Mouse (Mus musculus) layer of hippocampus, postnatal 36 days (tissue): ENCODE data around the gene Hdac6. TPM values are rescaled to one million over a fixed set of nuclear protein-coding genes. Genes with fewer than 3 reads are reported as not detected.
"Not testable (repeated sequence)": the region's sequence is repeated elsewhere in the genome, so short reads cannot be mapped to it uniquely, and the experiment has no call there.

Experiments
- DNase-seq, 2 experiments: peaks; one replicate each; pipeline ENCODE4 v3.0.0; 2022
- total RNA-seq, 2 experiments: library from RNA; stranded (reverse); gene quantifications; 2 replicates each; pipeline ENCODE4 v1.2.3; 2021

Hdac6 gene
- total RNA-seq, 2 experiments from 2014 or later, result 50.6 to 50.8 TPM

DNA sequence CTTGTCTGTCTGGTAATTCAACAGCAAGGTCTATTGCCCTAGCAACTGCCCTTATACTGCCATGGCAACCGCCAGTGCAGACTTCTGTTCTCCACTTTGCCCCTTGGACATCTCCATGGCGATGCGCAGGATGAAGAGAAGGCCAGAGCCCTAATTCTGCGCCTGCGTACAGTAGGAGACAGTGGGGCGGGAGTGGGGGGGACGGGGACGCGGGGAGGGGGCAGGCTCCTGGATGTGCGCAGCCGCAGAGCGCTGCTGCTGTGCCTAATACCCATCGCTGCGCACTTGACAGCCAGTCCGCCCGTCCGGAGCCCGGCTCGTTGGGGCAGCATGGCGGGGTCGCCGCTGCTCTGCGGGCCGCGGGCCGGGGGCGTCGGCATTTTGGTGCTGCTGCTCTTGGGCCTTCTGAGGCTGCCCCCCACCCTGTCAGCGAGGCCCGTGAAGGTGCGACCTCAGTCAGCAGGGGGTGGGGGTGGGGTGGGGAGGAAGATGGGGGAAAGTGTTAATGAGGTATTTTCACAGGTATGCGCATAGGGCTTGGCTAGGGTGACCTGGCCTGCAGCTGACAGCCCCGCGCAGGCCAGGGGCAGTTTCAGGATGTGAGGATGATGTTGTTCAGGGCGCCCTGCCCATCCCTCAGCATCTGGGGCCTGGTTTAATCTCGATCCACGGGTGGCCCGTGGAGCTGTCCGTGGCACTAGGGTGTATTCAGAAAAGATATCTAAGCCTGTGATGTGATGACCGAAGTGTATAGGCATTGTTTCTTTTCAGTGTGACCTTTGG lies 27.9 kb downstream of the Hdac6 start, which contains the start of gene Pcsk1n:
TSS of gene Pcsk1n (plus strand) at position 222 of the 783 bp plus-strand sequence.
- peak; percentile 32 to 33 for DNase-seq

DNA sequence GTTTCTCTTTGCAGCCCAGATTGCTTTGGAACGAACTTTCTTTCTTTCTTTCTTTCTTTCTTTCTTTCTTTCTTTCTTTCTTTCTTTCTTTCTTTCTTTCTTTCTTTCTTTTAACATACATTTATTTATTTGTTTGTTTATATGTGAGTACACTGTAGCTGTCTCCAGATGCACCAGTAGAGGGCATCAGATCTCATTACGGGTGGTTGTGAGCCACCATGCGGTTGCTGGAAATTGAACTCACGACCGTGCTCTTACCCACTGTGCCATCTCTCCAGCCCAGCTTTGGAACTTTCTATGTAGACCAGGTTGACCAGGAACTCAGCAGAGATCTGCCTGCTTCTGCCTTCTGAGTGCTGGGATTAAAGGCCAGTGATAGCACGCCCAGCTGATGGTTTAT lies 29.7 kb downstream of the Hdac6 start:
- not testable (repeated sequence) for DNase-seq

DNA sequence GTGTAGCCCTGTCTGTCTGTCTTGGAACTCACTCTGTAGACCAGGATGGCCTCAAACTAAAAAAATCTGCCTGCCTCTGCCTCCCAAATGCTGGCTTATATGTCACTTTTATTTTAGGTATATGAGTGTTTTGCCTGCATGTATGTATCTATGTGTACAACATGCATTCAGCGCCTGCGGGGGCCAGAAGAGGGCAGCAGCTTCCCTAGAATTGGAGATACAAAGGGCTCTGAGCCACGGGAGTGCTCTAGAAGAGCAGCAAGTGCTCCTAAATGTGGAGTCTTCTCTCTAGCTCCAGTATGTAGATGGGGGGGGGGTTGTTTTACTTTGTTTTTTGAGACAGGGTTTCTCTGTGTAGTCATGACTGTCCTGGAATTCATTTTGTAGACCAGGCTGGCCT lies 32.0 kb downstream of the Hdac6 start:
- DNase-seq, result not testable (repeated sequence)

GRCm38 (mm10) chrX:7910473-7910872 lies 37.2 kb downstream of the Hdac6 start:
- no peak for DNase-seq

GRCm38 (mm10) chrX:7909242-7909641 lies 38.4 kb downstream of the Hdac6 start, which contains the start of gene Gm10490:
Gm10490 (plus strand) TSS chrX:7909542.
- not testable (repeated sequence) for DNase-seq

- DNase-seq, result no peak
Measured at GRCm38 (mm10) chrX:7907735-7908134, 40.0 kb downstream of the Hdac6 start, which contains the start of gene Gm10491. Gm10491 (minus strand) TSS chrX:7907835.

DNA sequence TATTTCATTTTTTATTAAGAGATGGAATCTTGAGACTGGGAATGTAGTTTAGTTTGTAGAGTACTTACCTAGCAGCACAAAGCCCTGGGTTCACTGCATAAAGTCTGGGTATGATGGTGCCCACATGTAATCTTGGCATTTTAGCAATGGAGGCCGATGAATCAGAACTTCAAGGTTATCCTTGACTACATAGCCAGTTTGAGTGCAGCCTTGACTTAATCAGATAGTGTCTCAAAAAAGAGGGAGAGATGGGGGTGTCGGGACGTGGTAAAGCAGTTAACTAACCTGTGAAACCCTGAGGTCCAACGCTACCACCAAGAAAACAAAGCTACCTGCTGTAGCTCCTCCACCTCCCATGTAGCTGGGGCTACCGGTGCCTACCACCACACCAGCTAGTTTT lies 43.2 kb downstream of the Hdac6 start:
- DNase-seq, result no peak

- DNase-seq, result peak; percentile 83 to 86
Measured at GRCm38 (mm10) chrX:7898880-7899874, 48.5 kb downstream of the Hdac6 start, which contains the start of the genes Pqbp1 and Timm17b. Pqbp1 (minus strand) TSS chrX:7899269. Timm17b (plus strand) TSS chrX:7899357.

- no peak for DNase-seq
Measured at GRCm38 (mm10) chrX:7898211-7898610, 49.5 kb downstream of the Hdac6 start.

- peak; percentile 68 to 72 for DNase-seq
Measured at GRCm38 (mm10) chrX:7883841-7884567, 63.7 kb downstream of the Hdac6 start, which contains the start of gene Slc35a2. Slc35a2 (plus strand) TSS chrX:7884028.

Other genes starting within 250 kb of the Hdac6 start
- 10 to 100 TPM; 56.6 to 65.1 TPM for gene Wdr45, start 233.6 kb downstream of the Hdac6 start, total RNA-seq
- gene Gm45208, start 225.6 kb downstream of the Hdac6 start, total RNA-seq, result under 1 TPM in 1 of 2 experiments, not detected in 1; 0.61 TPM
- 100 to 1,000 TPM; 101 to 104 TPM for gene Praf2, start 219.4 kb downstream of the Hdac6 start, total RNA-seq
- gene Ccdc120, start 197.0 kb downstream of the Hdac6 start, total RNA-seq, result 10 to 100 TPM; 14.3 to 16.0 TPM
- 10 to 100 TPM; 26.7 to 27.4 TPM for gene Tfe3, start 185.3 kb downstream of the Hdac6 start, total RNA-seq
- gene Gripap1, start 158.1 kb downstream of the Hdac6 start, total RNA-seq, result 100 to 1,000 TPM in 1 of 2 experiments, 10 to 100 TPM in 1; 92.2 to 106 TPM
- gene Kcnd1, start 125.6 kb downstream of the Hdac6 start, total RNA-seq, result 10 to 100 TPM in 1 of 2 experiments, 1 to 10 TPM in 1; 7.3 to 10.3 TPM
- 10 to 100 TPM; 79.8 to 82.6 TPM for gene Otud5, start 106.5 kb downstream of the Hdac6 start, total RNA-seq
- gene Pim2, start 69.6 kb downstream of the Hdac6 start, total RNA-seq, result 10 to 100 TPM; 57.8 to 58.6 TPM
- gene Slc35a2, start 63.9 kb downstream of the Hdac6 start, total RNA-seq, result 10 to 100 TPM; 39.9 to 40.9 TPM
- gene Pqbp1, start 48.6 kb downstream of the Hdac6 start, total RNA-seq, result 10 to 100 TPM; 82.7 to 83.6 TPM
- gene Timm17b, start 48.5 kb downstream of the Hdac6 start, total RNA-seq, result 10 to 100 TPM; 22.2 to 24.0 TPM
- gene Gm10491, start 40.1 kb downstream of the Hdac6 start, total RNA-seq, result not detected
- 1 to 10 TPM in 1 of 2 experiments, not detected in 1; 1.2 TPM for gene Gm10490, start 38.3 kb downstream of the Hdac6 start, total RNA-seq
- gene Pcsk1n, start 28.1 kb downstream of the Hdac6 start, total RNA-seq, result 100 to 1,000 TPM; 365 to 412 TPM
- gene Eras, start 19.3 kb downstream of the Hdac6 start, total RNA-seq, result not detected
- not detected for gene Gata1, start 30.2 kb upstream of the Hdac6 start, total RNA-seq
- gene Glod5, start 70.6 kb upstream of the Hdac6 start, total RNA-seq, result under 1 TPM in 1 of 2 experiments, not detected in 1; 0.81 TPM
- gene Suv39h1, start 126.9 kb upstream of the Hdac6 start, total RNA-seq, result 10 to 100 TPM; 19.1 to 19.8 TPM
- 1 to 10 TPM in 1 of 2 experiments, under 1 TPM in 1; 0.81 to 1.2 TPM for gene Was, start 142.6 kb upstream of the Hdac6 start, total RNA-seq
- gene Wdr13, start 185.0 kb upstream of the Hdac6 start, total RNA-seq, result 100 to 1,000 TPM; 215 to 227 TPM
- gene Rbm3, start 198.0 kb upstream of the Hdac6 start, total RNA-seq, result 100 to 1,000 TPM in 1 of 2 experiments, 10 to 100 TPM in 1; 83.4 to 113 TPM
- gene Tbc1d25, start 228.3 kb upstream of the Hdac6 start, total RNA-seq, result 10 to 100 TPM; 13.3 to 14.9 TPM
- 10 to 100 TPM; 30.1 to 31.3 TPM for gene Ebp, start 245.6 kb upstream of the Hdac6 start, total RNA-seq